Mouse (Mus musculus) forebrain, postnatal 0 days (tissue): ENCODE measurements around the gene Ssxb1. TPM values are rescaled to one million over a fixed set of nuclear protein-coding genes. Genes with fewer than 3 reads are reported as not detected.
"Not testable (repeated sequence)": the region's sequence is repeated elsewhere in the genome, so short reads cannot be mapped to it uniquely, and the experiment has no call there.

Experiments used
- ATAC-seq: fragments of 200-750 bp; cut with Nextera tagmentation; 2 replicates; pipeline ENCODE4 v1.8.0; 2017; ENCODE audit warnings: mild to moderate bottlenecking, moderate library complexity
- DNase-seq: peaks from one replicate; pipeline ENCODE4 v3.0.0-alpha.2; 2015
- H3K27ac ChIP-seq: fragments of 300-500 bp; sonication (generic); 2 replicates; pipeline ENCODE4 v1.5.1; 2014; ENCODE audit warnings: low read depth, mild to moderate bottlenecking, antibody characterized with exemption, low read length, moderate library complexity, mixed read lengths
- H3K27me3 ChIP-seq: fragments of 300-500 bp; sonication (generic); 2 replicates; pipeline ENCODE4 v1.6.1; 2014; ENCODE audit warnings: mild to moderate bottlenecking, low read length, mixed read lengths; ENCODE audit not compliant: insufficient read depth
- H3K36me3 ChIP-seq: fragments of 300-500 bp; sonication (generic); 2 replicates; pipeline ENCODE4 v1.6.1; 2014; ENCODE audit warnings: mild to moderate bottlenecking, moderate library complexity; ENCODE audit not compliant: insufficient read depth
- H3K4me1 ChIP-seq: fragments of 300-500 bp; sonication (generic); 2 replicates; pipeline ENCODE4 v1.6.1; 2014; ENCODE audit warnings: antibody characterized with exemption; ENCODE audit not compliant: insufficient read depth
- H3K4me2 ChIP-seq: fragments of 300-500 bp; sonication (generic); 2 replicates; pipeline ENCODE4 v1.6.1; 2014; ENCODE audit warnings: low read depth, mild to moderate bottlenecking, moderate library complexity
- H3K4me3 ChIP-seq: fragments of 300-500 bp; sonication (generic); 2 replicates; pipeline ENCODE4 v1.5.1; 2014; ENCODE audit warnings: low read depth, low read length, mixed read lengths
- H3K9ac ChIP-seq: fragments of 300-500 bp; sonication (generic); 2 replicates; pipeline ENCODE4 v1.6.1; 2014; ENCODE audit warnings: mild to moderate bottlenecking
- H3K9me3 ChIP-seq: fragments of 300-500 bp; sonication (generic); 2 replicates; pipeline ENCODE4 v1.6.1; 2016; ENCODE audit warnings: low read length
- WGBS: fragments of 180-500 bp; shearing (Covaris S2); extraction: QIAGEN DNeasy Blood & Tissue Kit; methylation state at CpG from one replicate; pipeline ENCODE4 v1.1.7; 2014; 5-methylcytosine and 5-hydroxymethylcytosine counted together
- polyA plus RNA-seq: library from polyadenylated mRNA; unstranded; fragments of >200 nt; fragmentation: Nextera tagmentation; extraction: Ambion mirVana; gene quantifications from 2 replicates; pipeline ENCODE4 v1.2.1, GENCODE M21; 2015
- total RNA-seq: library from RNA; depleted of rRNA; stranded (reverse); fragments of >200 nt; gene quantifications from 2 replicates; pipeline ENCODE4 v1.2.3, GENCODE M21; 2014; rRNA removed

Ssxb1 gene
- total RNA-seq (not detected in 2 replicates), polyA plus RNA-seq (not detected in 2 replicates)

- H3K9me3 ChIP-seq, H3K27ac ChIP-seq, H3K36me3 ChIP-seq, ATAC-seq, H3K27me3 ChIP-seq, H3K4me2 ChIP-seq, DNase-seq, H3K4me1 ChIP-seq, H3K9ac ChIP-seq, H3K4me3 ChIP-seq: not testable (repeated sequence)
- WGBS: 26% methylated on average over 1 of the region's 1 CpGs
Observed at GRCm38 (mm10) chrX:8413005-8413404, at the start of gene Ssxb1. Gene Ssxb1, plus strand, starts transcription at chrX:8413305.

GRCm38 (mm10) chrX:8366678-8367077 is 46.4 kb upstream of the Ssxb1 start, which contains the start of gene Ssxb9:
Gene Ssxb9, plus strand, starts transcription at chrX:8366978.
- not testable (repeated sequence) for H3K9me3 ChIP-seq, ATAC-seq, H3K4me2 ChIP-seq, H3K36me3 ChIP-seq, DNase-seq, H3K4me3 ChIP-seq, H3K27ac ChIP-seq, H3K9ac ChIP-seq, H3K4me1 ChIP-seq, H3K27me3 ChIP-seq
- WGBS: 32% methylated on average over 1 of the region's 1 CpGs

- ATAC-seq, H3K4me3 ChIP-seq: not testable (repeated sequence)
Observed at GRCm38 (mm10) chrX:8461626-8462025, 48.5 kb downstream of the Ssxb1 start, which contains the start of gene Ssxb2. Gene Ssxb2, minus strand, starts transcription at chrX:8461726.

More at GRCm38 (mm10) chrX:8461626-8462025, 48.5 kb downstream of the Ssxb1 start, which contains the start of gene Ssxb2:
- not testable (repeated sequence) for H3K27ac ChIP-seq, H3K4me2 ChIP-seq, DNase-seq, H3K9ac ChIP-seq, H3K27me3 ChIP-seq, H3K9me3 ChIP-seq, H3K36me3 ChIP-seq, H3K4me1 ChIP-seq
- WGBS: 71% methylated on average over 2 of the region's 2 CpGs

Other genes starting within 250 kb of the Ssxb1 start
- 16.3 and 19.3 TPM in 2 replicates for gene Tbc1d25, start 237.1 kb upstream of the Ssxb1 start, total RNA-seq
- gene Tbc1d25, start 237.1 kb upstream of the Ssxb1 start, polyA plus RNA-seq: 19.4 and 22.7 TPM in 2 replicates
- gene Ebp, start 219.8 kb upstream of the Ssxb1 start, total RNA-seq: 11.3 and 14.3 TPM in 2 replicates
- gene Ebp, start 219.8 kb upstream of the Ssxb1 start, polyA plus RNA-seq: 20.0 and 23.9 TPM in 2 replicates
- 37.0 and 45.8 TPM in 2 replicates for gene Porcn, start 206.8 kb upstream of the Ssxb1 start, total RNA-seq
- 39.4 and 46.6 TPM in 2 replicates for gene Porcn, start 206.8 kb upstream of the Ssxb1 start, polyA plus RNA-seq
- gene Ftsj1, start 160.9 kb upstream of the Ssxb1 start, total RNA-seq: 36.9 and 44.9 TPM in 2 replicates
- gene Ftsj1, start 160.9 kb upstream of the Ssxb1 start, polyA plus RNA-seq: 40.0 and 45.4 TPM in 2 replicates
- 15.3 and 20.8 TPM in 2 replicates for gene Slc38a5, start 142.2 kb upstream of the Ssxb1 start, total RNA-seq
- gene Slc38a5, start 142.2 kb upstream of the Ssxb1 start, polyA plus RNA-seq: 21.5 and 25.0 TPM in 2 replicates
- gene Ssxb10, start 85.9 kb upstream of the Ssxb1 start, total RNA-seq: not detected in 2 replicates
- gene Ssxb10, start 85.9 kb upstream of the Ssxb1 start, polyA plus RNA-seq: not detected in 2 replicates
- gene Ssxb9, start 46.3 kb upstream of the Ssxb1 start, total RNA-seq: not detected in 2 replicates
- gene Ssxb9, start 46.3 kb upstream of the Ssxb1 start, polyA plus RNA-seq: not detected in 2 replicates
- not detected in 2 replicates for gene Ssxb2, start 48.4 kb downstream of the Ssxb1 start, total RNA-seq
- not detected in 2 replicates for gene Ssxb2, start 48.4 kb downstream of the Ssxb1 start, polyA plus RNA-seq
- gene Gm14459, start 111.6 kb downstream of the Ssxb1 start, total RNA-seq: not detected in 2 replicates
- not detected in 2 replicates for gene Gm14459, start 111.6 kb downstream of the Ssxb1 start, polyA plus RNA-seq
- gene Ssxb6, start 134.9 kb downstream of the Ssxb1 start, total RNA-seq: not detected in 2 replicates
- not detected in 2 replicates for gene Ssxb6, start 134.9 kb downstream of the Ssxb1 start, polyA plus RNA-seq
- gene Ssxb3, start 178.5 kb downstream of the Ssxb1 start, total RNA-seq: not detected in 2 replicates
- gene Ssxb3, start 178.5 kb downstream of the Ssxb1 start, polyA plus RNA-seq: not detected in 2 replicates